Mouse (Mus musculus) gonadal fat pad, adult 2 months (tissue): ENCODE data around the gene Gfap. TPM values are rescaled to one million over a fixed set of nuclear protein-coding genes. Genes with fewer than 3 reads are reported as not detected.
A peak's percentile ranks its signal among the peaks of the same experiment; 100 is the strongest.

Experiments
- DNase-seq: peaks from one replicate; pipeline ENCODE4 v3.0.0-alpha.2; 2012; ENCODE audit warnings: low read depth
- polyA plus RNA-seq: library from polyadenylated mRNA; depleted of rRNA; stranded (reverse); fragments of >200 nt; gene quantifications from 2 replicates; pipeline ENCODE4 v1.2.3, GENCODE M21; 2012

The Gfap gene
- polyA plus RNA-seq, 1 experiment, result 0.32 TPM

DNA sequence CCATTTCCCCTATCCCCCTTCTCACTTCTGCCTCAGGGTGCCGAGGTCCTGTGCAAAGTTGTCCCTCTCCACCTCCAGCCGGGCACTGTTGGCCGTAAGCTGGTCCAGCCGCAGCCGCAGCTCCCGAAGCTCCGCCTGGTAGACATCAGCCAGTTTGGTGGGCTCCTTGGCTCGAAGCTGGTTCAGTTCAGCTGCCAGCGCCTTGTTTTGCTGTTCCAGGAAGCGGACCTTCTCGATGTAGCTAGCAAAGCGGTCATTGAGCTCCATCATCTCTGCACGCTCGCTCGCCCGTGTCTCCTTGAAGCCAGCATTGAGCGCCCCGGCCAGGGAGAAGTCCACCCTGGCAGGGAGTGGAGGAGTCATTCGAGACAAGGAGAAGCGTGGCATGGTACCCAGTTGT is 4.1 kb downstream of the Gfap start:
- DNase-seq, result no peak

- no peak for DNase-seq
These were observed 4.9 kb downstream of the Gfap start for GRCm38 (mm10) chr11:102895779-102896178.

DNA sequence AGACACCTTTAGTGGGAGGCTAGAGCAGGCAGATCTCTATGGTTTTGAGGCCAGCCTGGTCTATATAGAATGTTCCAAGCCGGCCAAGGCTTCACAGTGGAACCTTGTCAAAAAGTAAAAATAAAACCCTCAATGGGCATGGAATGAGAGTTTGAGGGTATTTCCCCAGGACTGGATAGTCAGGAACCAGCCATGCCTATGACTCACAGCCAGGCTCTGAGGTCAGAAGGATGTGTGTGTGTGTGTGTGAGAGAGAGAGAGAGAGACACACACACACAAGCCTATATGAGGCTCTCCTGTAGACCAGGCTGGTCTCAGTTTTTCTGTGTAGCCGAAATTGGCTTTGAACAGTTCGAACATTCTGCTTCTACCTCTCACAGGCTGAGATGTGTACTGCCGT is 6.0 kb downstream of the Gfap start:
- DNase-seq, result no peak

DNA sequence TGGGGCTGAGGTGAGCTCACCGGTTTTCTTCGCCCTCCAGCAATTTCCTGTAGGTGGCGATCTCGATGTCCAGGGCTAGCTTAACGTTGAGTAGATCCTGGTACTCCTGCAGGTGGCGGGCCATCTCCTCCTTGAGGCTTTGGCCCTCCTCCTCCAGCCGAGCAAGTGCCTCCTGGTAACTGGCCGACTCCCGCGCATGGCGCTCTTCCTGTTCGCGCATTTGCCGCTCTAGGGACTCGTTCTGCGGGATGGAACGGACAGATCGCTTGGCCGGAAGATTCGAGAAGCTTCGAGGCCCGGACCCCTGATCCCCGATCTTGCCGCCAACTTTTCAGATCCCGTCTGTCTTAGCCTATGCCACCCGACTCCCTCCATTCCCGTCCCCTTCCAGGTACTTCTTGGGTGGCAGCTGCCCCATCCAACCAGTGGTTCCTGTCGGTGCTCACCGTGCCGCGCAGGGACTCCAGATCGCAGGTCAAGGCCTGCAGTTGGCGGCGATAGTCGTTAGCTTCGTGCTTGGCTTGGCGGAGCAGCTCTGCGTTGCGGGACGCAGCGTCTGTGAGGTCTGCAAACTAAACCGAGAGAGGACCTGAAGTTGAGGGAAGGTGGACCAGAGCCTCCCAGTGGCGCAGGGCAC is 7.6 kb downstream of the Gfap start:
- DNase-seq, result peak; percentile 33

DNA sequence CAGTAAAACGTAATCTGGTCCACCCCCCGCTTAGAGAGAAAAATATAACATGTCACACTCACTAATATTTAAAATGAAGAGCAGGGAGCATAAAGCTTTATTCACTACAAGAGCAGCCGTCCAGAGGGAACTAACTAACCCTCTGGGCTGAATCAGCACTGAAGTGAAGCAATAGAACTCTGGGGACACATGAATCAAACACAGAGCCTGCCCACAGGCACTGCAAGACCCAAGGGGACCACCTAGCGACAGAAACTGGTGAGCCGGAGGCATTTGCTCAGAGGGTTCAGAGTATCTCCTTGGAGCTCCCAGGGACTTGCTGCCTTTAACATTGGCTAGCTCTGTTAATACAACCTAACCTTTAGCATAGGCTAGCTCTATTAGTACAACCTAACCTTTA is 10.6 kb downstream of the Gfap start:
- DNase-seq, result no peak

DNA sequence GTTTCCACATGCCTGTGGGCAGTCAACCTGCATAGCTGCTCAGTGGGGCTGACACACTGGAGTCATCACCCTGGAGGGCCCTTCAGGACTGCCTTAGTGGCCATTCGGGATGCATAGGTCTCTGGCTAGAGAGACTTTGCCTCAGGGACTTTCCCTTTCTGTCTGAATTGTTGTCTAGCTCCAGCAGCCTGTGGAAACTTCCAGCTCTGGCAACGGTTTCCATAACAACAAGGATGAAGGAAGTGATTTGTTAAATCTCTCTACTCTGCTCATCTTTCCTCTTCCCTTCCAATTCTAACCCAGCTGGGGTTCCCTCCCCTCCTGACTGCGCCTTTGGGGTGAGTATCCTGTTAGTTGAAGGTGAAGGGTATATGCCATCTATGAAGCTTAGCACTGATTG is 12.6 kb downstream of the Gfap start:
- DNase-seq, result no peak

- DNase-seq, result no peak
These were observed 13.3 kb downstream of the Gfap start for GRCm38 (mm10) chr11:102887433-102887832.

GRCm38 (mm10) chr11:102884616-102885219 is 16.0 kb downstream of the Gfap start, which contains the start of gene Fam187a:
Gene Fam187a (plus strand): TSS chr11:102885169.
- DNase-seq, result no peak

DNA sequence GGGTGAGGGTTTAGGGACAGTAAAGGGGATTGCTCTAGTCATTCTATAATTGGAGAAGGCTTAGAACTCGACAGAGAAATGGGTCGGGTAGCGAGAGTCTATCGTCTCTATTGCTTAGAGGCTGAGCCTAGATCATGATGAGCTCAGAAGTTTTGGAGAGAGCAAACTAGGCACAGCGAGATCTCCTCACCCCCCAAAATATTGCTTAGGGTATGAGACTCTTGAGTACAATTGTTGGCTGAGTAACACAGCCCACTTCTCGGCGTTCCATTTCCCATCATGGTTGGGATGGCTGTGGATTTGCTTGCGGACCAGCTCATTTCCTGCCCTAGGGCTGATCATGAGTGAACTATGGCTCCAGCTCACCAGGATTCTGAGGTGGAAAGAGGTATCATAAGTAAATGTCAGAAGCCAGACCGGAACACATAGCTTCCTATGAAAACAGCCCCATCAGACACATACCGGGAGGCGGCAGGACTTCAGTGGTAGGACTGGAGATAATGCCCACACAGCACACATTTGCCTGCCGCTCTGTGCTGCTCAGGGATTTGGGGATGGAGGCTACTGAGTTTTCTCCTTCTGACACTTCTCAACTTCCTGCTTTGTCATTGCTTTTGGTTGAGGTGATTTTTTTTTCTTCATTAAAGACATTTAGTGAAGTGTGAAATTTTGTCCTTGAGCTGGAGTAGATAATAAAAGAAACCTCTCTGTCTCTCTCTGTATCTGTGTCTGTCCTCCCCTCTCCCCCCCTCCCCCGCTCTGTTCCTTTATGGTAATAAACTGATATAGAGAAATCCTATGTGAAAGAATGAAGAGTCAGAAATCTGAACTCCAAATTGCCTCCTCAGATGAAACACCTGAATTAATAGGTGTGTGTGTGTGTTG is 19.2 kb downstream of the Gfap start:
- DNase-seq, result no peak

GRCm38 (mm10) chr11:102880585-102881313 is 20.0 kb downstream of the Gfap start, which contains the start of the genes Eftud2 and Ccdc103:
Gene Eftud2 (minus strand): TSS chr11:102880985.
Gene Ccdc103 (plus strand): TSS chr11:102881204.
- peak; percentile 50 for DNase-seq

DNA sequence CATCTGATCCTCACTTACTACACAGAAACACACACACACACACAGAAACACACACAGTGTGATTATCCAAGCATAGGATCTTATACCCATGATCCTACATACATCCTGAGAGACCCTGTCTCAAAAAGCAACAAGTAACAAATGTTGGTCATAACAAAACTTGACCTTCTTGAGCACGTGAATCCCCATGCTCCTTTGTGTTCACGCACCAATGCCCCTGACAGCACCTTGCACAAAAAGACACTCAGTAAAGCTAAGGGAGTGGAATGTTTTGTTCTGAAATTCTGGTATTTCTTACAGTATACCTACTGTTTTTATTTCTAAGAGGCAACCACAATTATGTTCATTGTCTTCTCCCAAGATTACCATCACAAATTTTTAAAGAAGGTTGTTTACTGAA is 21.2 kb downstream of the Gfap start:
- no peak for DNase-seq

GRCm38 (mm10) chr11:102874801-102875334 is 25.8 kb downstream of the Gfap start:
- no peak for DNase-seq

DNA sequence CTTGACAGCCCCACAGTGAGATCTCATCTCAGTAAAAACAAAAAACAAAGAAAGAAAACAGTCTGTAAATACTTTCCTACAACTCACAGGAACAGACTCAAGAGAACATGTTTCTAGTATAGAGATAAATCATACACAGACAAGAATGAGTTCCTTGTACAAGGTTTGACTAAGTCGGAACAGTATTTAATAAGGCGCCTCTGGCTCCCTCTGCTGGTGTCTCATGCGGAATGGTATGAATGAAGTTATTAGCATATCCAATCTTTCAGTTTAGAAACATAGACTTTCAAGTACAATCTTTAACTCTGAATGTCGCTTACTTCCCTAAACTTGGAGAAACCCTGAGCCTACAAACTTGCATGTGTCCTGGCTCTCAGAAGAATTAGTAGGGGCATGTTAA is 36.4 kb downstream of the Gfap start:
- DNase-seq, result no peak

- DNase-seq, result no peak
These were observed 40.8 kb downstream of the Gfap start for GRCm38 (mm10) chr11:102859933-102860332.

- DNase-seq, result no peak
These were observed 41.8 kb downstream of the Gfap start for GRCm38 (mm10) chr11:102858951-102859350.

DNA sequence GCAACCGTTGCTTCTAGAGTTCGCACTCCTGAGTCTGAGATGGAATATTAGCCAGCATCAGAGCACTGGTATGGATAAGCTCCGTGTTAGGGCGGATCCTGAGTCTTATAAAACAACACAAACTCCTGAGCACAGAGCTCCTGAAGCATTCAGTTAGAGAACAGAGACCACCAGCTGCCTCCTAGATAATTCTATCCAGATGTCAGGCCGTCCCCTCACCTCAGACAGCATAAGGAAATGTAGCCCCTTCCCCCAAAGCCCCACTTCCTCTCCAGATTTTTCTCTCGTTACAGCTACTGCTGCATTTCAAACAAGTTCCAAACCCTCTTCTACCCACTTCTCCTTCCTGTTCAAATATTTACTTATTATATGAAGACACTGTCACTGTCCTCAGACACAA is 44.8 kb downstream of the Gfap start:
- no peak for DNase-seq

DNA sequence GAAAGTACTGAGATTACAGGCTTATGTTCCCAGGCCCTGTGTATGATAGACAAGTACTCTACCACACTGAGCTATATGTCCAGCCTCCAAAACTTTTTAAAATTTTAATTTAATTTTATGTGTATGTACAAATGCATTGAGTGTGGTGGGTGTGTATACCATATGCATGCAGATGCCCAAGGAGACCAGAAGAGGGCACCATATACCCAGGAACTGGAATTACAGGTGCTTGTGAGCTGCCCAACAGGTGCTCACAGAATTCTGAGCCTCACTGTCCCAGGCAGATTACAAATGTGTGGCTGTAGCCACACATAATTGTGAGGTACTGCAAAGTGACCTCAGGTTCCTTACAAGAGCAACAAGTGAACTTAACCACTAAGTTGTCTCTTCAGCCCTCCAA is 47.0 kb downstream of the Gfap start:
- no peak for DNase-seq

GRCm38 (mm10) chr11:102851883-102852282 is 48.8 kb downstream of the Gfap start:
- no peak for DNase-seq

DNA sequence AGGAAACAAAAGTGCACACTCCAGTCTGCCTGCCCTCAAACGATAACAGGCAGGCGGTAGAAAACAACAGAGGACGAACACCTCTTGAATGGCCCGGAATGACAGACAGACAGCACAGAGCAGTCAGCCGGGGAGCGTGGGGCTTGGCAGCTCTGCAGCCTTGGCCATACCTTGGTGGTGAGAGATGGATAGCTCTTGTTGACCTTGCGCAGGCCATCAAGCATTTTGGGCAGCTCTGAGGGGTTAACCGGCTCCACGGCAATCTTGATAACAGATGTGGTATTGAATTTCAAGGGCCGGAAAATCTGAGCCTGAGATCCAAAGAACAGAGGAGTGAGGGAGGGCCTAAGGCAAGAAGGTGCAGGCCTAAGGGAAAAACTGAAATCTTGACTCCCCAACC is 54.8 kb downstream of the Gfap start:
- DNase-seq, result no peak

GRCm38 (mm10) chr11:102838616-102839150 is 62.0 kb downstream of the Gfap start:
- DNase-seq, result no peak

DNA sequence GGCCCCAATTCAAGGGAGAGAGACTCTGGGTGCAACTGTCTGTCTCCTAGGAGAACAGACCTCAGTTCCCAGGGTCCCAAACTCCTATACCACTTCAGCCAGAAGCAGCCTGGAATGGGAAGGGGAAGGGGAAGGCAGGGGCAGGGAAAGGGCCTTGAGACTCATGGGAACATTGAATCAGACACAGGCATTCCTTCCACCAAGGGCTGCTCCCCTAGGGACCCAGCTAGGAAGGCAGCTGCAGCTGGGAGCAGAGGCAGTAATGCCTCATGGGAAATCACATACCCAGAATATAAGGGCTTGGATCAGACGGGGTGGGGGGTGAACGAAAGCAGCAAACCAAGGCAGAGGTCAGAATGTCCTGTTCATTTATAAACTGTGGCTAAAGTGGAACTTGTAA is 62.6 kb downstream of the Gfap start:
- DNase-seq, result no peak
